Mouse (Mus musculus) midbrain, embryonic 12.5 days (tissue): ENCODE results near the gene Hpgds. TPM values are rescaled to one million over a fixed set of nuclear protein-coding genes. Genes with fewer than 3 reads are reported as not detected.

Experiments used
- ATAC-seq: fragments of 200-750 bp; cut with Nextera tagmentation; 2 replicates; pipeline ENCODE4 v1.8.0; 2017; ENCODE audit warnings: low read depth, moderate TSS enrichment, moderate library complexity; ENCODE audit not compliant: low FRiP score
- H3K27ac ChIP-seq: fragments of 300-500 bp; sonication (generic); replicated peaks from 2 replicates; pipeline ENCODE4 v1.5.1; 2016; ENCODE audit warnings: mild to moderate bottlenecking
- H3K27me3 ChIP-seq: fragments of 300-500 bp; sonication (generic); 2 replicates; pipeline ENCODE4 v1.6.1; 2016; ENCODE audit warnings: mild to moderate bottlenecking
- H3K36me3 ChIP-seq: fragments of 300-500 bp; sonication (generic); 2 replicates; pipeline ENCODE4 v1.6.1; 2016
- H3K4me1 ChIP-seq: fragments of 300-500 bp; sonication (generic); 2 replicates; pipeline ENCODE4 v1.6.1; 2016
- H3K4me2 ChIP-seq: fragments of 300-500 bp; sonication (generic); replicated peaks from 2 replicates; pipeline ENCODE4 v1.6.1; 2016; ENCODE audit warnings: mild to moderate bottlenecking, moderate library complexity
- H3K4me3 ChIP-seq: fragments of 300-500 bp; sonication (generic); 2 replicates; pipeline ENCODE4 v1.5.1; 2016; ENCODE audit warnings: mild to moderate bottlenecking
- H3K9ac ChIP-seq: fragments of 300-500 bp; sonication (generic); replicated peaks from 2 replicates; pipeline ENCODE4 v1.6.1; 2016; ENCODE audit warnings: mild to moderate bottlenecking, moderate library complexity
- H3K9me3 ChIP-seq: fragments of 300-500 bp; sonication (generic); 2 replicates; pipeline ENCODE4 v1.6.1; 2016; ENCODE audit warnings: mild to moderate bottlenecking
- WGBS: fragments of 180-500 bp; shearing (Covaris S2); methylation state at CpG from one replicate; pipeline ENCODE4 v1.1.7; 2016; 5-methylcytosine and 5-hydroxymethylcytosine counted together
- polyA plus RNA-seq: library from polyadenylated mRNA; unstranded; fragments of >200 nt; fragmentation: Nextera tagmentation; extraction: Ambion mirVana; gene quantifications from 2 replicates; pipeline ENCODE4 v1.2.1, GENCODE M21; 2016

Gene Hpgds
- polyA plus RNA-seq, 1 experiment from 2014 or later = 10.1 TPM

DNA sequence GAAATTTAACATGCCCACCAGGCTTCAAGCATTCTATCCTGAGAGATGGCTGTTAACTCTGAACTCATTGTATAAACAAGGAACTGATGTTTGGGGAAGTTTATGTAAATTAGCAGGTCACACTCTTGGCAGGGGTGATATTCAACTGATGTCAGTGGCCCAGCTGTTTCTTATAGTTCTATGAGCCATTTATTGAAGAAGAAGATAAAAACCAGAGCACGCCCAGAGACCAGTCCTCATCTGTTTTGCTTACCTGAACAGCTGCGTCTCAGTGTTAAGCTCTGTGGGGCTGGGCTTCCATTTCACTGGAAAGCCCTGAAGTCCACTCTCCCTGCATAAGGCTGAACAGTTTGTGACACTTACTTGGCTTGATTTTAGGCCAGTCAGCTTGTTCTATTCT, 6.9 kb downstream of the Hpgds start:
- ATAC-seq = peak; percentile 32; the same call in 1 of the 2 replicates
- peak overlapping the region; percentile 55; the same call in 1 of the 2 replicates for H3K27ac ChIP-seq

DNA sequence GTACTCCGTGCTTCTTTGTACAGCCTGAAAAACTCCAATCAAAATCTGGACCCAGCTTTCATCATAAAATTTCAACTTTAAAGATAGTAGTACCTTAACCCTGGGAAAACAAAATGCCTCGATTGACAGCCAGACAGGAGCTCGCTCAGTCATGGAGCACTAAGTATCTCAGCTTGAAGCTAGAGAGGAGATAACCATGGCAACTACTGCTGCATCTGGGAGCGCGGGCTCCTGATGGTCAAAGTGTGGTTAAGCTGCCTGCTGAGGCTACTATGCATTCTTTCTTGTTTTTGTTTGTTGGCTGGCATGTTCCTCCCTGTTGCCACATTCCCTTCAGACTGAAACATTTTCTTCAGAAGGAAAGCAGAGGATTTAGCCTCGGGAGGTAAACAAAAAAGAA, 12.3 kb downstream of the Hpgds start:
- ATAC-seq = peak; percentile 71; the same call in 1 of the 2 replicates
- no peak overlapping the region for H3K9ac ChIP-seq
- H3K9me3 ChIP-seq = no peaks in the 10 kb centered on the region

More for the DNA sequence above, 6.9 kb downstream of the Hpgds start:
- Histone ChIP-seq H3K9ac (no peak overlapping the region), H3K27me3 (no peaks in the 10 kb centered on the region), H3K4me1 (peaks cover 25% of the 10 kb centered on the region), H3K9me3 (no peaks in the 10 kb centered on the region), H3K36me3 (no peaks in the 10 kb centered on the region), H3K4me3 (no peak overlapping the region), H3K4me2 (no peak overlapping the region)
- WGBS = 32% methylated on average over 2 of the region's 2 CpGs

DNA sequence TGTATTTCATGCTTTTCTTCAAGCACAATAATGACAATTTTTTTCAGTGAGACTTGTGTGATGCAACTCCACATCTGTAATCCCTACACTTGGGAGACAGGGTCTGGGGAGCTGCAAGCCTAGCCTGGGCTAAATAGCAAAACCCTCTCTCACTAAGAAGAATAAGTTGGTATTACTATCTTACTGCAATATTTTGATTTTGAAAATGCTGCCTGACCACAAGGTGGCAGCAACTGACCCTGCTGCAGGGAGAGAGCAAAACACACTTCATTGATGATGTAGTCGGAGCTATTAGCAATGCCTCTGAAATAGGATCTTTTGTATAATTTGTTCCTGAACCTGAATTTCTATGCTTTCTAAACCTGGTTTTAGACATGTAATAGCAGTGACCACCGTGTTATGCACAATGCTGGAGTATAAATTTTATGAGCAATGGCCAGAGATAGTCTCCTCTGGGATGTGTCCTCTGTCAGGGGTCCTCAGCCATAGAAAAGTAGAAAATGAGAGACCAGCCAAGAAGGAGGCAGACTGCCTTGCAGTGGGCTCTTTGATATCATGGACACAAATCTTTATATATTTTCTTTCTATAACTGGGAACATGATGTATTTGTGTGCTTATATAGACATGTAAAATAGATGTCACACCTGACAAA, 18.5 kb downstream of the Hpgds start:
- ATAC-seq = peak; percentile 57
- WGBS = 17% methylated on average over 2 of the region's 2 CpGs
- H3K4me3 ChIP-seq = no peak overlapping the region
- H3K27ac ChIP-seq = no peak overlapping the region
- H3K27me3 ChIP-seq = no peaks in the 10 kb centered on the region
- no peak overlapping the region for H3K9ac ChIP-seq
- no peaks in the 10 kb centered on the region for H3K9me3 ChIP-seq
- H3K36me3 ChIP-seq = no peaks in the 10 kb centered on the region
- no peaks in the 10 kb centered on the region for H3K4me1 ChIP-seq
- no peak overlapping the region for H3K4me2 ChIP-seq

More for the DNA sequence above, 12.3 kb downstream of the Hpgds start:
- H3K36me3 ChIP-seq = no peaks in the 10 kb centered on the region
- H3K27me3 ChIP-seq = no peaks in the 10 kb centered on the region
- no peak overlapping the region for H3K4me2 ChIP-seq
- H3K27ac ChIP-seq = no peak overlapping the region
- no peak overlapping the region for H3K4me3 ChIP-seq
- 23% methylated on average over 6 of the region's 6 CpGs for WGBS
- H3K4me1 ChIP-seq = 0 out of 2 replicates have a peak, but pooled peaks cover 2% of the 10 kb centered on the region

DNA sequence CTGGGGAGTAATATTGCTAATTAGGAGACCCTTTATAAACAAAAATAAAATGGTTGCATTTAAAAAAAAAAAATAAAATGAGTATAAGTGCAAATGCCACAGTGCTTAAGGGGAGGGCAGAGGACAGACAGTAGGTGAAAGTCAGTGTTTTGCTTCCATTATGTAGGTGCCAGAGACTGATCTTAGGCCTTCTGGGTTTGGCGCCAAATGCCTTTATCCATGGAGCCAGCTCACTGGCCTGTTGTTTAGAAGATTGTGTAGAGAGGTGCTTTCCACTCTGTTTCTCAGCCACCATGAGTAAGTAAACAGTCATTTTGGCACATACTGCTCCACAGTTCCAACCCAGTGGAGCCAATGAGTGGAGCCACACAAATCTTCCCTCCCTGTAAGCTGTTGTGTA, 27.2 kb downstream of the Hpgds start:
- WGBS = 88% methylated on average over 1 of the region's 1 CpGs
- Histone ChIP-seq H3K9me3 (no peaks in the 10 kb centered on the region), H3K4me3 (no peak overlapping the region), H3K36me3 (peaks cover 50% of the 10 kb centered on the region), H3K27ac (no peak overlapping the region), H3K27me3 (no peaks in the 10 kb centered on the region), H3K4me2 (no peak overlapping the region), H3K4me1 (no peaks in the 10 kb centered on the region), H3K9ac (no peak overlapping the region)
- ATAC-seq = no peak

DNA sequence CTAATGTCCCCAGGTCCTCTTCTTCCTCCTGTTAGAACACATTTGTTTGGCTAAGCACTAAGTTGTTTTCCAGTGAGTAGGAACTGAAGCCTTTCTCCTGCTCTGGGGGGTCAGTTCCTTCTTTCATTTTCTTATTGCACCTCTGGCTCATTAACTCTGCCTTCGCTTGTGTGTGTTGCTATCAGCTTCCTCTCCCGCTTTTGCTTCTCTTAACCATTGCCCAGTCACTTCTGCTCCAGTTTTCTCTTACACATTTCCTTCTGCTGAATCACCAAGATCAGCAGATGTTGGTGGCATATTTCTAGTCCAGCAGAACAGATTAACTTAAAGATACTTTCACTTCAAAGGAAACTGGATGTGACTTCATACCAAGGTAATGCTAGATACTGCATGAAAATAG, 29.8 kb downstream of the Hpgds start:
- WGBS = 96% methylated on average over 2 of the region's 2 CpGs
- no peaks in the 10 kb centered on the region for H3K9me3 ChIP-seq
- H3K36me3 ChIP-seq = peaks cover 56% of the 10 kb centered on the region
- H3K27me3 ChIP-seq = no peaks in the 10 kb centered on the region
- H3K9ac ChIP-seq = no peak overlapping the region
- no peak overlapping the region for H3K27ac ChIP-seq
- H3K4me2 ChIP-seq = no peak overlapping the region
- H3K4me1 ChIP-seq = no peaks in the 10 kb centered on the region
- ATAC-seq = no peak
- H3K4me3 ChIP-seq = no peak overlapping the region

DNA sequence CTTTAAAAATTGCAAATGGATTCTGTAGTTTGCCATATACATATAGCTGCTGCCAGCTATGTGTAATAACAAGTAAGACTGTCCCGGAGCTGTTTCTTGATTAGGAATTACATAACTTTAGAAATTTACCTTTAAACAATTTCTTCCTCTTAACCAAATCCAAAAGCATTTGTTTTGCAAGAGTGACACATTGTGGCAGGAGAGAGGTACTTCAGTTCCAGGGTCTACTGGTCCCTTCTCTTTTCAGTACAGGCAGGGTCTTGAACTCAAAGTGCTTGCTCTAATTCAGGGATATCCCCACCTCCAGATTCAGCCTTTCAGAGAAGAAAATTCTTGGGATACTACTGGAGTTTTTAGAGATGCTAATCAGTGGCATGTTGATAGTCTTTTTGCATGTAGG, 65.6 kb downstream of the Hpgds start:
- no peak overlapping the region for H3K4me2 ChIP-seq
- H3K27me3 ChIP-seq = no peaks in the 10 kb centered on the region
- WGBS = 100% methylated on average over 1 of the region's 1 CpGs
- no peak overlapping the region for H3K27ac ChIP-seq
- H3K36me3 ChIP-seq = peaks cover 48% of the 10 kb centered on the region
- no peak for ATAC-seq
- no peaks in the 10 kb centered on the region for H3K9me3 ChIP-seq
- no peak overlapping the region for H3K9ac ChIP-seq
- H3K4me3 ChIP-seq = no peak overlapping the region
- no peaks in the 10 kb centered on the region for H3K4me1 ChIP-seq

DNA sequence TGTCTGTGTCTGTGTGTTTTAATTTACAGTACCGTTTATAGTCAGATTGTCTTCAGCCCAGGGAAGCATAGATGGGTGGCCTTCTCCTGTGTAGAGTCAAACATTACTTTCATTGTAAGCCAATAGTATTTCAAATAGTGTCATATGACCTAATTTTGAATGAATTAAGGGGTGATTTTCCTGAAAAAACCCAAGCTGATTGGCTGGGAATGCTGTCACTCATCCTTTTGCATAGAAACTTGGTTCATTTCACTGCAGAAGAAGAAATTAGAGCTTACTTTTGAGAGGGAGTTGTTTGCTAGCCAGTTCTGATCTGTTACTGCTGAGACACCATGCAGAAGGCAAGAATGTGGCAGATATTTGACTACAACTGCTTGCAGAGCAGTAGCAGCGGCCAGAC, 69.5 kb downstream of the Hpgds start:
- no peaks in the 10 kb centered on the region for H3K27me3 ChIP-seq
- 85% methylated on average over 2 of the region's 2 CpGs for WGBS
- no peaks in the 10 kb centered on the region for H3K4me1 ChIP-seq
- H3K36me3 ChIP-seq = peaks cover 65% of the 10 kb centered on the region
- H3K27ac ChIP-seq = no peak overlapping the region
- H3K4me2 ChIP-seq = no peak overlapping the region
- no peak overlapping the region for H3K4me3 ChIP-seq
- no peak overlapping the region for H3K9ac ChIP-seq
- no peak for ATAC-seq
- no peaks in the 10 kb centered on the region for H3K9me3 ChIP-seq

Other genes with a start within 250 kb of the Hpgds start
- 140 and 148 TPM in 2 replicates for gene Smarcad1, start 102.3 kb downstream of the Hpgds start, polyA plus RNA-seq
- 4.4 and 6.8 TPM in 2 replicates for gene C130060K24Rik, start 236.2 kb upstream of the Hpgds start, polyA plus RNA-seq